11 mouse cellular contexts compared by ENCODE assay signal in the genomic region with DNA sequence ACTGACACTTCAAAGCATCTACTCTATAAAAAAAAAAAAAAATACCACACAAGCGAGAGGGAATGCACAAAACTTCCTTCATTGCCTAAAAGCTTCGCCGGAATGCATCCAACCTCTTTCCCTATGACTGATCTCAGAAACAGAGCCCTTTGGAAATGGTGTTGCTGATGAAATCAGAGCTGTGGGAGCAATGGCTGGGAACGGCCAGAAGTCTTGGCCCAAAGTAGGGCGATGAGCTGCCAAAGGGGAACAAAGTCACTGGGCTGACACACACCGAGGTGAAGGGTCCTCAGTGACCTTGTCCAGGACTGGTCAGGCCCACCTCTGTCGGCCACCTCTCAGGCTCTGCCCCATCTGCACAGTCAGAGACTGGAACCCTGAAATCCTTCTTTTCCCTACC.
A peak's percentile ranks its signal among the peaks of the same experiment; 100 is the strongest.
DNase-seq lines count a peak whose midpoint lies in the region; ATAC-seq and TF ChIP-seq lines count a peak whose summit lies in the region.
"Had no signal": no experiment of that assay in that cellular context is flagged by ENCODE, and none has a peak within 500 bp of the region (broad histone marks: within the 10 kb centered on the region; RNA-seq: fewer than 3 reads in every experiment).

No protein-coding gene starts in this region.

- H3K27ac ChIP-seq in heart, adult 2 months, result no peak overlapping the region
- H3K27ac ChIP-seq in heart, embryonic 11.5 days (ENCODE audit: low read depth, low read length), result no peak overlapping the region
- H3K27ac ChIP-seq in midbrain, embryonic 11.5 days (ENCODE audit: low read depth, low read length), result no peak overlapping the region
- H3K27ac ChIP-seq: embryonic facial prominence, embryonic 15.5 days; limb, embryonic 12.5 days; midbrain, embryonic 12.5 days had no signal

- H3K79me2 ChIP-seq in heart, adult 2 months (replicated peaks; ENCODE audit: control insufficient read depth, insufficient read depth, low read length), result no peaks in the 10 kb centered on the region

- peaks cover 4% of the 10 kb centered on the region; the same call in 1 of the 2 replicates for H3K9me3 ChIP-seq in heart, embryonic 11.5 days (replicated peaks; ENCODE audit: control insufficient read depth, low read length)
- H3K9me3 ChIP-seq in midbrain, embryonic 11.5 days (ENCODE audit: control insufficient read depth, low read length), result no peaks in the 10 kb centered on the region
- H3K9me3 ChIP-seq: embryonic facial prominence, embryonic 15.5 days; midbrain, embryonic 12.5 days had no signal

- TF ChIP-seq EP300 in heart, adult 2 months (IDR thresholded peaks at IDR 0.05; ENCODE audit: insufficient read depth, low read depth, low read length), result no peak

- DNase-seq in heart, adult 2 months, result peak; percentile 60 to 64
- peak; percentile 70 for DNase-seq in adrenal gland, postnatal 10 days
- peak; percentile 46 for DNase-seq in heart, adult 8-10 months (ENCODE audit: low spot score)
- DNase-seq in lung, postnatal 36 days, result peak; percentile 64
- DNase-seq in natural killer cell, adult 2 months (ENCODE audit: low spot score in 2 of 2), result no peak
- DNase-seq in midbrain, embryonic 11.5 days (ENCODE audit: low spot score, missing footprints), result no peak
- no peak for DNase-seq in layer of hippocampus, postnatal 36 days

- intact Hi-C loops in heart, adult 2 months (cut with DNase I), result no loop called here

- no peak for TF ChIP-seq CTCF in heart, adult 2 months (IDR thresholded peaks at IDR 0.05)

- H3K9ac ChIP-seq in heart, adult 2 months (ENCODE audit: low read depth, low read length), result no peak overlapping the region
- no peak overlapping the region for H3K9ac ChIP-seq in heart, embryonic 11.5 days (ENCODE audit: low read depth, low read length)
- H3K9ac ChIP-seq in midbrain, embryonic 11.5 days (ENCODE audit: low read length), result no peak overlapping the region
- H3K9ac ChIP-seq: embryonic facial prominence, embryonic 15.5 days; limb, embryonic 12.5 days; midbrain, embryonic 12.5 days had no signal

- TF ChIP-seq POLR2A in heart, adult 2 months (IDR thresholded peaks at IDR 0.05; ENCODE audit: insufficient read depth, low read depth, low read length), result no peak

- 76% methylated on average over 7 of the region's 7 CpGs for WGBS in heart, adult 2 months
- WGBS in heart, embryonic 11.5 days (ENCODE audit: insufficient replicate concordance), result 77% methylated on average over 7 of the region's 7 CpGs
- WGBS in midbrain, embryonic 11.5 days, result 85% methylated on average over 7 of the region's 7 CpGs

- no peak overlapping the region for H3K4me3 ChIP-seq in heart, adult 2 months
- no peak overlapping the region for H3K4me3 ChIP-seq in heart, embryonic 11.5 days (ENCODE audit: low read depth, low read length)
- no peak overlapping the region for H3K4me3 ChIP-seq in midbrain, embryonic 11.5 days (ENCODE audit: low read depth, low read length)
- H3K4me3 ChIP-seq: embryonic facial prominence, embryonic 15.5 days; limb, embryonic 12.5 days; midbrain, embryonic 12.5 days had no signal

- no peaks in the 10 kb centered on the region for H3K27me3 ChIP-seq in heart, adult 2 months (ENCODE audit: control insufficient read depth, insufficient read depth, low read length)
- H3K27me3 ChIP-seq in heart, embryonic 11.5 days (ENCODE audit: control insufficient read depth, insufficient read depth, low read length), result no peaks in the 10 kb centered on the region
- H3K27me3 ChIP-seq in midbrain, embryonic 11.5 days (ENCODE audit: control insufficient read depth, insufficient read depth, low read length), result no peaks in the 10 kb centered on the region
- H3K27me3 ChIP-seq: embryonic facial prominence, embryonic 15.5 days; limb, embryonic 12.5 days; midbrain, embryonic 12.5 days had no signal

- no peak for ATAC-seq in heart, embryonic 11.5 days (replicated peaks; ENCODE audit: insufficient number of reproducible peaks, low FRiP score, low TSS enrichment)
- no peak for ATAC-seq in midbrain, embryonic 11.5 days (ENCODE audit: low FRiP score)

- no peaks in the 10 kb centered on the region for H3K36me3 ChIP-seq in heart, adult 2 months (ENCODE audit: control insufficient read depth, insufficient read depth, low read length)
- H3K36me3 ChIP-seq in heart, embryonic 11.5 days (ENCODE audit: control insufficient read depth, insufficient read depth, low read length), result no peaks in the 10 kb centered on the region
- H3K36me3 ChIP-seq in midbrain, embryonic 11.5 days (ENCODE audit: control insufficient read depth, insufficient read depth, low read length), result no peaks in the 10 kb centered on the region
- H3K36me3 ChIP-seq: embryonic facial prominence, embryonic 15.5 days; limb, embryonic 12.5 days; midbrain, embryonic 12.5 days had no signal

- peaks cover 1% of the 10 kb centered on the region; the same call in 1 of the 2 replicates for H3K4me1 ChIP-seq in heart, adult 2 months (ENCODE audit: control insufficient read depth, insufficient read depth, low read length)
- peaks cover 4% of the 10 kb centered on the region; the same call in 1 of the 2 replicates for H3K4me1 ChIP-seq in heart, embryonic 11.5 days (ENCODE audit: control insufficient read depth, insufficient read depth, low read length)
- H3K4me1 ChIP-seq in midbrain, embryonic 11.5 days (ENCODE audit: control insufficient read depth, insufficient read depth, low read length), result 0 out of 2 replicates have a peak, but pooled peaks cover 4% of the 10 kb centered on the region

- H3K4me2 ChIP-seq in heart, embryonic 11.5 days, result no peak overlapping the region
- H3K4me2 ChIP-seq in midbrain, embryonic 11.5 days, result no peak overlapping the region
- H3K4me2 ChIP-seq: embryonic facial prominence, embryonic 15.5 days; limb, embryonic 12.5 days; midbrain, embryonic 12.5 days had no signal

Comparison
In these comparisons a context has a peak if more than half of its experiments do, and no peak if none do; other contexts are left out.
1. DNase-seq: peak in heart, adult 2 months (2 of 2), adrenal gland, postnatal 10 days (single experiment), heart, adult 8-10 months (single experiment) and lung, postnatal 36 days (single experiment); none in natural killer cell, adult 2 months (0 of 2), midbrain, embryonic 11.5 days (single experiment) and layer of hippocampus, postnatal 36 days (0 of 2).